Mouse (Mus musculus) C2C12 (cell line): ENCODE data around the gene Hist2h2be.

ENCODE experiments used
- CTCF ChIP-seq: IDR thresholded peaks from one replicate; pipeline ENCODE4 v1.5.1; 2011; ENCODE audit not compliant: control insufficient read depth, insufficient read depth, insufficient read length
- USF1 ChIP-seq: IDR thresholded peaks from one replicate; pipeline ENCODE4 v1.6.1; 2011; ENCODE audit warnings: low read depth, mild to moderate bottlenecking, control low read depth, moderate library complexity

GRCm38 (mm10) chr3:96257190-96257589 lies 36.3 kb downstream of the Hist2h2be start:
- TF ChIP-seq CTCF (no peak), USF1 (no peak)
